Mouse (Mus musculus) kidney, adult 2 months (tissue): ENCODE measurements around the gene Arhgap31. TPM values are rescaled to one million over a fixed set of nuclear protein-coding genes. Genes with fewer than 3 reads are reported as not detected.

Source experiments
- DNase-seq: peaks from one replicate; pipeline ENCODE4 v3.0.0; 2021
- H3K27ac ChIP-seq: fragments of 200-500 bp; 2 replicates; pipeline ENCODE4 v1.5.1; 2012; ENCODE audit warnings: low read depth, low read length, control low read depth, inconsistent platforms; ENCODE audit not compliant: insufficient read depth
- H3K27me3 ChIP-seq: fragments of 200-500 bp; replicated peaks from 2 replicates; pipeline ENCODE4 v1.6.1; 2012; ENCODE audit warnings: mild to moderate bottlenecking, moderate library complexity, low read length, inconsistent platforms; ENCODE audit not compliant: control insufficient read depth, insufficient read depth
- H3K36me3 ChIP-seq: fragments of 200-500 bp; 2 replicates; pipeline ENCODE4 v1.6.1; 2012; ENCODE audit warnings: mild to moderate bottlenecking, moderate library complexity, low read length, inconsistent platforms; ENCODE audit not compliant: control insufficient read depth, insufficient read depth
- H3K4me1 ChIP-seq: fragments of 200-500 bp; 2 replicates; pipeline ENCODE4 v1.6.1; 2011; ENCODE audit warnings: low read length; ENCODE audit not compliant: control insufficient read depth, insufficient read depth
- H3K4me3 ChIP-seq: fragments of 200-500 bp; 2 replicates; pipeline ENCODE4 v1.5.1; 2011; ENCODE audit warnings: mild to moderate bottlenecking, low read depth, low read length, control low read depth; ENCODE audit not compliant: insufficient read depth
- CTCF ChIP-seq: fragments of 200-500 bp; conservative IDR thresholded peaks from 2 replicates; pipeline ENCODE4 v1.5.1; 2011; ENCODE audit warnings: low read depth, mild to moderate bottlenecking, control low read depth, low read length, moderate library complexity, mixed read lengths; ENCODE audit not compliant: insufficient read depth, insufficient read length
- POLR2A ChIP-seq: fragments of 200-500 bp; IDR thresholded peaks from one replicate; pipeline ENCODE4 v1.6.1; 2011; ENCODE audit warnings: low read depth, low read length, control low read depth
- WGBS: fragments of 180-500 bp; shearing (Covaris S2); methylation state at CpG from one replicate; pipeline ENCODE4 v1.1.7; 2018; 5-methylcytosine and 5-hydroxymethylcytosine counted together
- polyA plus RNA-seq: library from polyadenylated mRNA; depleted of rRNA; stranded (reverse); fragments of >200 nt; gene quantifications from 2 replicates; pipeline ENCODE4 v1.2.3, GENCODE M21; 2012

Arhgap31 gene
- polyA plus RNA-seq, 1 experiment: 6.9 TPM

DNA sequence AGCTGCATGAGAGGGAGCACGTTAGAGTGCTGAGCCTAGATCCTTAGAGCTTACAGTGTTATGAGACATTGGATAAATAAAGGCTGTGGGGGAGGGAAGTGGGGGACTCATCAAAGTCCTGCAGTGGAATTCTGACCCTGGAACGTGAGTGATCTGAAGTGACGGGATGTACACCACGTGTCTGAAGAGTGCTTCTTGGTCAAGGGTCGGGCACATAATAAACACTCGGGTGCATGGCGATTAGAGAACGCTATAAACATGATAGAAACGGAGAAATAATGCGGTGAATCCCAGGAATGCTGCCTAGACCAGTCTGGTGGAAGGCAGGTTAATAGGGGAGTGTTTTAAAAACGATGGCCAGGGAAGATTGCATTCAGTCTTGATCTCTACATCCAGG, 63.6 kb downstream of the Arhgap31 start:
- WGBS: 26% methylated on average over 11 of the region's 11 CpGs

DNA sequence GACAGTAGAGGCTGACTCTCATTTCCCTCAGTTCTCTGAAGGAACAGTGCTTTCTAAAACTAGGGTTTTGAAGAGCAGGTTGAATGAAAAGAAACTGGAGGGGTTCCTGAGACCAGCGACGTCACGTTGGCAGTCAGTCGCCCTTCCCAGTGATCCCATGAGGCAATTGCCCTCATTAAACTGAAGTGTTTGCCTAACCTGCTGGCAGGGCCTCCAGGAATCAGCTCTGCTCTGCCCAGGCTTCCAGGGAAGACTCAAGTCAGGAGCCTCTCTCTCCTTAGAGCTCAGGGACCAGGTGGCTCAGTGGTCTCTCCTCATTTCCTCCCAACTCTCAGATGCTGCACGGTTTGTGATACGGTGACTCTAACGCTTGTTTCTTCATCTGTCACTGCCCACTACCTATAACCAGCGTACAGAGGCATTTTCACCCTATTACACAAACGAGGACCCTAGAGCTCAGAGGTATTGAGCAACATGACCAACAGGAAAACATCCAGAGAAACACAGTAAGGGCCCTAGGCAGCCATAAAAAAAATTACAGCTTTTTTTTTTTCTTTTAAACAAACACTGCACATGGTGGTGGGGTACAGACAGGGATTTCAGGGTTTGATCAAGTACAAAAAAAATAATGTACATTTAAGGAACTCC, 64.2 kb downstream of the Arhgap31 start:
- WGBS: 72% methylated on average over 9 of the region's 9 CpGs
- Histone ChIP-seq H3K27me3 (no peaks in the 10 kb centered on the region), H3K36me3 (no peaks in the 10 kb centered on the region), H3K4me3 (no peak overlapping the region), H3K4me1 (peaks cover 7% of the 10 kb centered on the region; the same call in 1 of the 2 replicates), H3K27ac (no peak overlapping the region)
- TF ChIP-seq CTCF: no peak
- TF ChIP-seq POLR2A: no peak
- no peak for DNase-seq

More for the DNA sequence above, 63.6 kb downstream of the Arhgap31 start:
- Histone ChIP-seq H3K4me1 (peaks cover 7% of the 10 kb centered on the region; the same call in 1 of the 2 replicates), H3K27me3 (no peaks in the 10 kb centered on the region), H3K36me3 (no peaks in the 10 kb centered on the region), H3K4me3 (no peak overlapping the region), H3K27ac (no peak overlapping the region)
- TF ChIP-seq POLR2A (no peak), CTCF (no peak)
- no peak for DNase-seq

DNA sequence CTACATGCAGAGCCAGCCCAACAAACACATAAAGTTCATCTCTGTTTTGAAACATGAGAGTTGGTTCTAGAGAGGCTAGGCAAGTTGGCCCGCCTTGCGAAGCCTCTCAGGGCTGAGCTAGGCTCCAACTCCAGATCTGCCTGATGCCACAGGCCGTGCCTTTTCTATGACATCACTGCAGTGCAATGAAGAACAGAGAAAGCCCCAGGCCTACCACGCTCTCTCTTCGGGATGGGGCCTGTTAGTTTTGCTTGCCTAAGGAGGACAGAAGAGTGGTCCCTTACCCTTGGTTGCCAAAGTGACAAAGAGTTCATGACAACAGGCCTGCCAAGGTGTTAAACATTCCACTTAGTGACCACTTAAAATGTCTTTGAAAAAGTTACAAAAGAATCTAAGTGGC, 64.9 kb downstream of the Arhgap31 start:
- DNase-seq: no peak
- peaks cover 6% of the 10 kb centered on the region; the same call in 1 of the 2 replicates for H3K4me1 ChIP-seq
- TF ChIP-seq POLR2A (no peak), CTCF (no peak)
- no peaks in the 10 kb centered on the region for H3K27me3 ChIP-seq
- H3K4me3 ChIP-seq: no peak overlapping the region
- no peaks in the 10 kb centered on the region for H3K36me3 ChIP-seq
- 86% methylated on average over 5 of the region's 5 CpGs for WGBS
- H3K27ac ChIP-seq: no peak overlapping the region

DNA sequence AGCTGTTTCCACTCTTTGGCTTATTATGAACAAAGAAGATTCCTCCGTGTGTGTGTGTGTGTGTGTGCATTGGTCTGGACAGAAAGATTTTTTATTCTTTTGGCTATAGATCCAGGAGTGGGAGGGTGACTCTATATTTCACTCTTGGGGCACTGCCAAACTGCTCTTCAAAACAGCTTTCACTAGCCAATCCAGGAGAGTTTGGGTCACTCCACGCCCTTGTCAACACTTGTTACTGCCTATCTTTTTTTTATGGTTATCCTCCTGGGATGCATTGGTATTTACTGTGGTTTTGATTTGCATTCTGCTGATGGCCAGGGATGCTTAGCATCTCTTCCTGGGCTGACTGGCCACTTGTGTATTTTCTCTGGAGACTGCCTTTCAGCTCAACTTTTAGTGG, 68.6 kb downstream of the Arhgap31 start:
- WGBS: 73% methylated on average over 2 of the region's 2 CpGs
- Histone ChIP-seq H3K4me1 (0 out of 2 replicates have a peak, but pooled peaks cover under 1% of the 10 kb centered on the region), H3K4me3 (no peak overlapping the region), H3K27ac (no peak overlapping the region), H3K36me3 (no peaks in the 10 kb centered on the region), H3K27me3 (no peaks in the 10 kb centered on the region)
- no peak for DNase-seq
- TF ChIP-seq CTCF (no peak), POLR2A (no peak)

DNA sequence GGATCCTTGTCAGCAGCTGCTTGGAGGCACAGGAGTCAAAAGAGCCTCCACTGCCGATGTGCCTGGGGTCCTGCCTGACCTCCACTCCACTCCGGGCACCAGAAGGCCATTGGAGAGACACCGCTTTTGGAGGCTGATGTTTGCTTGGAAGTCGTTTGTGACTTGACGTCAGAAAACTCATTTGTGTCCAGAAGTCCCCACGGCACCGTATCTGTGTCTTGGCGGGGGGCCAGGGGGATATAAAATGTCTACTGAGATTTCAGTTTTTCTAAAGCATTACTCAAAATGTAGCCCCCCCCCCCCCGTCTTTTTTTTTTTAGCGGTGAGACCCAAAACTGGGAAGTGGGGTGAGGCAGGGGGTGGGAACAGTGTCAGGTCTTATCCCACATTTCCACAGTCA, 76.0 kb downstream of the Arhgap31 start:
- no peaks in the 10 kb centered on the region for H3K4me1 ChIP-seq
- H3K4me3 ChIP-seq: no peak overlapping the region
- TF ChIP-seq CTCF: no peak
- TF ChIP-seq POLR2A: no peak
- no peaks in the 10 kb centered on the region for H3K36me3 ChIP-seq
- 56% methylated on average over 10 of the region's 10 CpGs for WGBS
- no peak overlapping the region for H3K27ac ChIP-seq
- no peak for DNase-seq
- H3K27me3 ChIP-seq: no peaks in the 10 kb centered on the region

DNA sequence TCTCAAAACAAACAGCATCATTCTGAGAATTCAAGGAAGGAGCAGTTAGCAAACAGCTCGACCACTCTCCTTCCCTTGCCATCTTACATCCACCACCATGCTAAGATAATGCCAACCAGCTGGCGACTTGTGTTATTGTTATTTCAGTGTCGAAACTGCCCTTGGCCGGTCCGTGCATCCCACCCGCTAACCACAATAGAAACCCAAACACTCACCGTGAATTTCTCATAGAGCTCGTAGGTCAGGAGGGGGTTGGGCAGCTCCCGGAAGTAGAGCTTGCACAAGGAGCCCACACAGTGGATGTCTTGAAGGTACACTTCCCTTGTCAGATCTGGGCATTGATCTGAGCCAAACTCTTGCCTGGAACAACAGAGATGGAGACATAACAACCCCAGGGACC, 76.4 kb downstream of the Arhgap31 start:
- Histone ChIP-seq H3K4me1 (no peaks in the 10 kb centered on the region), H3K4me3 (no peak overlapping the region), H3K36me3 (no peaks in the 10 kb centered on the region), H3K27ac (no peak overlapping the region), H3K27me3 (no peaks in the 10 kb centered on the region)
- TF ChIP-seq CTCF (no peak), POLR2A (no peak)
- DNase-seq: no peak
- 61% methylated on average over 9 of the region's 9 CpGs for WGBS

DNA sequence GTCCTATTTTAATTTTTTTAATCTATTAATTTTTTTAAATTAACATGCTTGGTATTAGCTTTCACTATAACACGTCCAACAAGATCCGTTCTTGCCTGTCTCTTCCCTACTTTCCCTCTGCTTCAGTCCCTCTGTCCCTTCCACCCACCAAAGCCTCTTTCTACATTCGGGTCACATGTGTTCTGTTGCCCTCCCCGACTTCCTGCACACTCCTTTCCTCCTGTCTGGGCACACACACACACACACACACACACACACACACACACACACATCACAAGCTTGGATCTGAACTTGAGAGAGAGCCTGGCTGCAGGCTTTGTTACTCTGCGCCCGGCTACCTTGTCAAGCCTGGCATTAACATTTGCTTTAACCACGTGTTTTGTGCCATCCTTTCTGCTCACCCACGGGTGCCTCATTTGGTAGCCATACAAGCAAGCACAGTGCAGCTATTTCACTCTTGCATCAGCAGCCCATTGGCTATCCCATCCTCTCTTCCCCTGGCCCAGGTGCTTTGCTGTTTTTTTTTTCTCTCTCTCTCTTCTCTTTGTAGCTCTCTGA, 77.2 kb downstream of the Arhgap31 start:
- H3K4me3 ChIP-seq: no peak overlapping the region
- 75% methylated on average over 8 of the region's 8 CpGs for WGBS
- no peak for TF ChIP-seq CTCF
- TF ChIP-seq POLR2A: no peak

More for the DNA sequence above, 77.2 kb downstream of the Arhgap31 start:
- no peak for DNase-seq
- no peaks in the 10 kb centered on the region for H3K27me3 ChIP-seq
- no peaks in the 10 kb centered on the region for H3K36me3 ChIP-seq
- H3K27ac ChIP-seq: no peak overlapping the region
- H3K4me1 ChIP-seq: no peaks in the 10 kb centered on the region
